Mouse (Mus musculus): ENCODE results near the gene Shank2.

GRCm38 (mm10) chr7:144375483-144375882, 373.8 kb downstream of the Shank2 start:
- TF ChIP-seq POLR2A (IDR thresholded peaks at IDR 0.05; ENCODE audit: borderline replicate concordance, extremely low read depth, insufficient read depth, insufficient read length, poor library complexity, severe bottlenecking) (no peak), CTCF (IDR thresholded peaks at IDR 0.05; ENCODE audit: borderline replicate concordance, extremely low read depth, insufficient read depth, insufficient read length) (no peak)

Data from brain, embryonic 14.5 days (tissue).